Mouse (Mus musculus): ENCODE results near the gene Lamtor1. TPM values are rescaled to one million over a fixed set of nuclear protein-coding genes. Genes with fewer than 3 reads are reported as not detected.
"Not testable (repeated sequence)": the region's sequence is repeated elsewhere in the genome, so short reads cannot be mapped to it uniquely, and the experiment has no call there.

Lamtor1 gene
- polyA plus RNA-seq, 2 experiments = 61.7 to 67.8 TPM

GRCm38 (mm10) chr7:101908367-101908766 is 2.7 kb downstream of the Lamtor1 start:
- peaks cover 14 to 24% of the 10 kb centered on the region in 2 experiments for H3K4me1 ChIP-seq (replicated peaks; ENCODE audit: control insufficient read depth in 2 of 2, insufficient read depth in 2 of 2, low read length in 1 of 2)
- no peak for TF ChIP-seq EP300 (IDR thresholded peaks at IDR 0.05; ENCODE audit: low read depth)
- TF ChIP-seq CTCF (IDR thresholded peaks at IDR 0.05; ENCODE audit: low read depth) = no peak
- 32% methylated on average over 4 of the region's 4 CpGs for WGBS (ENCODE audit: insufficient replicate concordance)
- H3K27me3 ChIP-seq (ENCODE audit: control insufficient read depth, insufficient read depth, low read length) = no peaks in the 10 kb centered on the region
- H3K4me3 ChIP-seq (ENCODE audit: insufficient read depth in 1 of 2, low read depth in 2 of 2, low read length in 2 of 2) = no peak overlapping the region
- DNase-seq (ENCODE audit: low read depth in 3 of 3, low spot score in 3 of 3) (no peak), ATAC-seq (ENCODE audit: insufficient read depth) (no peak)
- no peaks in the 10 kb centered on the region for H3K9me3 ChIP-seq (ENCODE audit: control insufficient read depth, low read length)
- no peak overlapping the region for H3K27ac ChIP-seq
- peak overlapping the region; percentile 11; the same call in 1 of the 2 replicates for H3K4me2 ChIP-seq (ENCODE audit: low read depth)
- H3K9ac ChIP-seq (replicated peaks) = no peak overlapping the region
- H3K36me3 ChIP-seq (replicated peaks; ENCODE audit: control insufficient read depth, insufficient read depth, low read depth) = peaks cover 18% of the 10 kb centered on the region

GRCm38 (mm10) chr7:101910138-101910537 is 4.4 kb downstream of the Lamtor1 start:
- no peak for TF ChIP-seq CTCF (IDR thresholded peaks at IDR 0.05; ENCODE audit: low read depth)
- TF ChIP-seq EP300 (IDR thresholded peaks at IDR 0.05; ENCODE audit: low read depth) = no peak
- 75% methylated on average over 4 of the region's 4 CpGs for WGBS (ENCODE audit: insufficient replicate concordance)
- Histone ChIP-seq H3K27ac (no peak overlapping the region), H3K4me3 (ENCODE audit: insufficient read depth in 1 of 2, low read depth in 2 of 2, low read length in 2 of 2) (no peak overlapping the region), H3K36me3 (replicated peaks; ENCODE audit: control insufficient read depth, insufficient read depth, low read depth) (peaks cover 18% of the 10 kb centered on the region), H3K9ac (replicated peaks) (no peak overlapping the region), H3K9me3 (ENCODE audit: control insufficient read depth, low read length) (no peaks in the 10 kb centered on the region), H3K4me2 (ENCODE audit: low read depth) (no peak overlapping the region), H3K27me3 (ENCODE audit: control insufficient read depth, insufficient read depth, low read length) (no peaks in the 10 kb centered on the region), H3K4me1 (replicated peaks; ENCODE audit: control insufficient read depth in 2 of 2, insufficient read depth in 2 of 2, low read length in 1 of 2) (peaks cover 9 to 20% of the 10 kb centered on the region in 2 experiments)
- DNase-seq (ENCODE audit: low read depth in 3 of 3, low spot score in 3 of 3) = no peak
- no peak for ATAC-seq (ENCODE audit: insufficient read depth)

GRCm38 (mm10) chr7:101911982-101912381 is 6.3 kb downstream of the Lamtor1 start:
- H3K4me1 ChIP-seq (replicated peaks; ENCODE audit: control insufficient read depth in 2 of 2, insufficient read depth in 2 of 2, low read length in 1 of 2) = peaks cover 0 to 9% of the 10 kb centered on the region in 2 experiments; a peak in 2 of 4 replicates
- no peak overlapping the region for H3K4me2 ChIP-seq (ENCODE audit: low read depth)
- TF ChIP-seq EP300 (IDR thresholded peaks at IDR 0.05; ENCODE audit: low read depth) (no peak), CTCF (IDR thresholded peaks at IDR 0.05; ENCODE audit: low read depth) (peak; percentile 38)
- no peaks in the 10 kb centered on the region for H3K27me3 ChIP-seq (ENCODE audit: control insufficient read depth, insufficient read depth, low read length)
- H3K9ac ChIP-seq (replicated peaks) = no peak overlapping the region
- H3K9me3 ChIP-seq (ENCODE audit: control insufficient read depth, low read length) = no peaks in the 10 kb centered on the region
- H3K27ac ChIP-seq = no peak overlapping the region
- ATAC-seq (ENCODE audit: insufficient read depth) (no peak), DNase-seq (ENCODE audit: low read depth in 3 of 3, low spot score in 3 of 3) (no peak)
- 65% methylated on average over 3 of the region's 3 CpGs for WGBS (ENCODE audit: insufficient replicate concordance)
- H3K4me3 ChIP-seq (ENCODE audit: insufficient read depth in 1 of 2, low read depth in 2 of 2, low read length in 2 of 2) = no peak overlapping the region
- peaks cover 18% of the 10 kb centered on the region for H3K36me3 ChIP-seq (replicated peaks; ENCODE audit: control insufficient read depth, insufficient read depth, low read depth)

- Histone ChIP-seq H3K27me3 (ENCODE audit: control insufficient read depth, insufficient read depth, low read length) (no peaks in the 10 kb centered on the region), H3K4me1 (replicated peaks; ENCODE audit: control insufficient read depth in 2 of 2, insufficient read depth in 2 of 2, low read length in 1 of 2) (no peaks in the 10 kb centered on the region), H3K9ac (replicated peaks) (no peak overlapping the region), H3K36me3 (replicated peaks; ENCODE audit: control insufficient read depth, insufficient read depth, low read depth) (no peaks in the 10 kb centered on the region; the same call in 1 of the 2 replicates), H3K27ac (no peak overlapping the region), H3K4me2 (ENCODE audit: low read depth) (no peak overlapping the region), H3K9me3 (ENCODE audit: control insufficient read depth, low read length) (no peaks in the 10 kb centered on the region), H3K4me3 (ENCODE audit: insufficient read depth in 1 of 2, low read depth in 2 of 2, low read length in 2 of 2) (no peak overlapping the region)
- ATAC-seq (ENCODE audit: insufficient read depth) (peak; percentile 63; the same call in 1 of the 2 replicates), DNase-seq (ENCODE audit: low read depth in 3 of 3, low spot score in 3 of 3) (peak in 2 of 3 experiments; percentile 30 to 44)
- 27% methylated on average over 1 of the region's 1 CpGs for WGBS (ENCODE audit: insufficient replicate concordance)
- TF ChIP-seq EP300 (IDR thresholded peaks at IDR 0.05; ENCODE audit: low read depth) = no peak
- TF ChIP-seq CTCF (IDR thresholded peaks at IDR 0.05; ENCODE audit: low read depth) = peak; percentile 91
Measured at GRCm38 (mm10) chr7:101918071-101918470, 12.4 kb downstream of the Lamtor1 start.

- H3K9me3 ChIP-seq (ENCODE audit: control insufficient read depth, low read length); H3K27me3 ChIP-seq (ENCODE audit: control insufficient read depth, insufficient read depth, low read length); ATAC-seq (ENCODE audit: insufficient read depth); H3K9ac ChIP-seq (replicated peaks); DNase-seq (ENCODE audit: low read depth in 3 of 3, low spot score in 3 of 3); H3K4me1 ChIP-seq (replicated peaks; ENCODE audit: control insufficient read depth in 2 of 2, insufficient read depth in 2 of 2, low read length in 1 of 2); H3K4me3 ChIP-seq (ENCODE audit: insufficient read depth in 1 of 2, low read depth in 2 of 2, low read length in 2 of 2); H3K27ac ChIP-seq; H3K4me2 ChIP-seq (ENCODE audit: low read depth); H3K36me3 ChIP-seq (replicated peaks; ENCODE audit: control insufficient read depth, insufficient read depth, low read depth): not testable (repeated sequence)
- peak; percentile 50 for TF ChIP-seq CTCF (IDR thresholded peaks at IDR 0.05; ENCODE audit: low read depth)
Measured at GRCm38 (mm10) chr7:101925892-101926291, 20.2 kb downstream of the Lamtor1 start.

Data from liver, embryonic 14.5 days (tissue).